Mouse (Mus musculus): ENCODE data around the gene Olfr397.

The Olfr397 gene

DNA sequence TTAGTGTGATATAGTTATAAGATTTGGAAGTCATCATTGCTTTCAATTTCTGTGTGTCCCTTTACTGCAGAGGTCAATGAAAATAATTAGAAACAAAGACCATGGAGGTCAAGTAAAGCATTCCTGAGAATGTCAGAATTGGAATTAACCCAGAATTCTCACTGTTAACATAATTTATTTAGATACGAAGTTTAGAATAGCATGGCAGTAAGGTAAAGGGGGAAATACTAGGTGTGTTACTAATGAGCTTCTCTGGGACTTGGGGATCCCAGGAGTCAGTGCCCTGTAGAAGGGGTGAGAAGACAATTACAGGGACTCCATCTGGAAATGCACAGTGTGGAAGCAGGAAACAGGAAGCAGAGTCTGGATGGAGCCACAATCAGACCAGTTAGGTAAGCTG is at the start of gene Olfr397:
Gene Olfr397 (plus strand): TSS at position 301 of the 400 bp plus-strand sequence.
- DNase-seq (ENCODE audit: low read depth, low spot score), result no peak

- DNase-seq (ENCODE audit: low read depth, low spot score), result no peak
Measured at GRCm38 (mm10) chr11:73936377-73936776, 24.2 kb upstream of the Olfr397 start, which contains the start of gene Olfr23. Gene Olfr23 (plus strand): TSS chr11:73936677.

DNA sequence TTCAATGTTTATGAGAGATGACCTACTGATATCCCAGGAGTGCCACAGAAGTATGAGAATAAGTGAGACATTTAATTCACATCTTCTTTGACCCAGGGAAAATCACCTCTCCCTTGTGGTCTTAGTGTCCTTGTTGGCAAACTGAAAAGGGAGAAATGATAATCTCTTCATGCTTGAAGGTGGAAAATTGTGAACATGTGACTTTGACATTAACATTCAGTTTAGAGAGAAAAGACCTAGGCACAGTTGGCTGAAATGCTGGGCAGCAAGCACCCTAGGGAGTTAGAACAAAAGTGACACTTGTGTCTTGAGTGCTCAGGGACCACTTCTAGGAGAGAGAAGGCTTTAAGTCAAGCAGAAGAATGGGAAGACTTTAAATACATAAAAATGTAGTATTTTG is 29.7 kb downstream of the Olfr397 start, which contains the start of gene Olfr398:
Gene Olfr398 (minus strand): TSS at position 101 of the 400 bp plus-strand sequence.
- no peak for DNase-seq (ENCODE audit: low read depth, low spot score)

DNA sequence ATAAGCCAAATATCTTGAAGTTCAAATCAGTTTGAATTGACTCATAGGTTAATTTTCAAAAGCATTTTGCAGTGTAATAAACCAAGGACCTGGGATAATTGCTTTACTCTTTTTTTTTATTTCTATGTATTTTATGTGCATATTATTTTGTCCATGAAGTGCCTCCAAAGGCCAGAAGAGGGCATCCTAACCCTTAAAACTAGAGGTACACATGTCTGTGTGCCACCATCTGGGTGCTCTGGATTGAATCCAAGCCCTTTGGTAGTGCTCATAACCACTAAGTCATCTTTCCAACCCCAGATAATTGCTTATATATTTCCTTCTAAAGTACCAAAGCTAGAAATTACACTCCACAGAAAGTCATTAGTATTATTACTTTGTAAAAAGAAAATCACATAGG is 32.5 kb downstream of the Olfr397 start:
- no peak for DNase-seq (ENCODE audit: low read depth, low spot score)

Measured in mesoderm, embryonic 11.5 days (tissue).